Mouse (Mus musculus) liver, embryonic 14.5 days (tissue): ENCODE measurements around the gene Gm614. TPM values are rescaled to one million over a fixed set of nuclear protein-coding genes. Genes with fewer than 3 reads are reported as not detected.

Source experiments
- ATAC-seq: fragments of 200-750 bp; cut with Nextera tagmentation; 2 replicates; pipeline ENCODE4 v1.8.0; 2017; ENCODE audit warnings: moderate number of reproducible peaks, mild to moderate bottlenecking, moderate library complexity; ENCODE audit not compliant: insufficient read depth
- DNase-seq, 3 experiments: peaks; one replicate each; pipeline ENCODE4 v3.0.0-alpha.2; 2012 to 2013; ENCODE audit warnings: low read depth in 3 of 3, low spot score in 3 of 3
- H3K27ac ChIP-seq: fragments of 300-500 bp; sonication (generic); 2 replicates; pipeline ENCODE4 v1.5.1; 2014; ENCODE audit warnings: moderate library complexity, mild to moderate bottlenecking, control low read depth, inconsistent platforms
- H3K27me3 ChIP-seq: fragments of 300-500 bp; sonication (generic); 2 replicates; pipeline ENCODE4 v1.6.1; 2014; ENCODE audit warnings: mild to moderate bottlenecking, low read length, moderate library complexity; ENCODE audit not compliant: control insufficient read depth, insufficient read depth
- H3K36me3 ChIP-seq: fragments of 300-500 bp; sonication (generic); replicated peaks from 2 replicates; pipeline ENCODE4 v1.6.1; 2014; ENCODE audit warnings: low read depth; ENCODE audit not compliant: control insufficient read depth, insufficient read depth
- H3K4me1 ChIP-seq, 2 experiments: fragments of 200-500 bp in 1 of 2; fragments of 300-500 bp in 1 of 2; sonication (generic) in 1 of 2; replicated peaks; 2 replicates each; pipeline ENCODE4 v1.6.1; 2012 to 2014; ENCODE audit warnings: antibody characterized with exemption in 1 of 2, inconsistent platforms in 1 of 2, low read length in 1 of 2; ENCODE audit not compliant: control insufficient read depth in 2 of 2, insufficient read depth in 2 of 2
- H3K4me2 ChIP-seq: fragments of 300-500 bp; sonication (generic); 2 replicates; pipeline ENCODE4 v1.6.1; 2014; ENCODE audit warnings: low read depth, mild to moderate bottlenecking, control low read depth, moderate library complexity
- H3K4me3 ChIP-seq, 2 experiments: fragments of 200-500 bp in 1 of 2; fragments of 300-500 bp in 1 of 2; sonication (generic) in 1 of 2; 2 replicates each; pipeline ENCODE4 v1.5.1; 2012 to 2014; ENCODE audit warnings: low read depth in 2 of 2, low read length in 2 of 2, mild to moderate bottlenecking in 2 of 2, control low read depth in 1 of 2, inconsistent platforms in 1 of 2, moderate library complexity in 1 of 2; ENCODE audit not compliant: insufficient read depth in 1 of 2
- H3K9ac ChIP-seq: fragments of 300-500 bp; sonication (generic); replicated peaks from 2 replicates; pipeline ENCODE4 v1.6.1; 2014; ENCODE audit warnings: mild to moderate bottlenecking, control low read depth, moderate library complexity
- H3K9me3 ChIP-seq: fragments of 300-500 bp; sonication (generic); 2 replicates; pipeline ENCODE4 v1.6.1; 2016; ENCODE audit warnings: low read length, mixed read lengths; ENCODE audit not compliant: control insufficient read depth
- CTCF ChIP-seq: IDR thresholded peaks from 2 replicates; pipeline ENCODE4 v1.5.1; 2016; ENCODE audit warnings: antibody characterized with exemption, low read depth, control low read depth
- EP300 ChIP-seq: IDR thresholded peaks from 2 replicates; pipeline ENCODE4 v1.6.1; 2016; ENCODE audit warnings: antibody characterized with exemption, low read depth
- WGBS: fragments of 180-500 bp; shearing (Covaris S2); extraction: QIAGEN DNeasy Blood & Tissue Kit; methylation state at CpG from one replicate; pipeline ENCODE4 v1.1.7; 2014; ENCODE audit not compliant: insufficient replicate concordance; 5-methylcytosine and 5-hydroxymethylcytosine counted together
- polyA plus RNA-seq, 2 experiments: library from polyadenylated mRNA; depleted of rRNA in 1 of 2; stranded (reverse) in 1 of 2; unstranded in 1 of 2; fragments of >200 nt; fragmentation: Nextera tagmentation in 1 of 2; extraction: Ambion mirVana in 1 of 2; gene quantifications; 2 replicates each; pipeline versions ENCODE4 v1.2.1 to v1.2.3; 2012 to 2014

The Gm614 gene
- polyA plus RNA-seq, 2 experiments: not detected

DNA sequence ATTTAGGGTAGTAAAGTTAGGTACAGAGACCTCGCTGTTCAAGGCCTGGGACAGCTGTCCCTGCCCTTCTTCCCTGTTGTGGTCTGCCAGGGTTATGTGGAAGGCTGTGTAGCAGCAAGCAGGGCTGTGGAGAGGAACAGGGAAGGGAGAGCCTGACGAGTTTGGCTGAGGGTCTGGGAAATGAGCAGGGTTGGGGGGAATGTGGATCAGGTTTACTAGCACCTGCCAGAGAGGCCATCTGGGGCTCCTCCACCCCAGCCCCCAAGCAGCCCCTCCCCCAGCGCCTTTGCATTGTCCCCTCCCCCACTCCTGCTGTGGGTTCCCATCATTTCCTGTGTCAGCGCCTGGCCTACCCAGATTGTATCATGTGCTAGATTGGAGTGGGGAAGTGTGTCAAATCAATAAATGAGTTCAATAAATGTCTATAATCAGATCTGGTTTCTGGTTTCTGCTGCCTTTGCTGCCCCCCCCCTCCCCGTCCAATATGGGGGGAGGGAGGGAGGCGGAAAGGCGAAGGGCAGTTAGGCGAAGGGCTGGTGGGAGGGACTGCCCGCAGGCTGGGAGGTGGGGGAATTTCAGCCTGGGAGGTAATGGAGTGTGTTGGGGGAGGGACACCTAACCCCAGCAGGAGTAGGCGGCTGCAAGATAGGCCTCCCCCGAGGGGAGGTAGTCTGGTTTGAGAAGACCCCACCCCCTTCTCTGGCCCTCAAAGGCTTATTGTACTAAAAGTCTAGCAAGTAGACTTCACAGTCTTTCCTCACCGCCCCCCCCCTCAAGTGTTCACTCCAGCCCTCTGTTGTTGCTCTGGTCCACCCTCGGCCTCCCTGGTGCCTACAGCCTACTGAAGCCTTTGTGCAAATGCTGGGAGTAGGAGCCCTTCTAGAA is 3.1 kb downstream of the Gm614 start:
- H3K27me3 ChIP-seq: no peaks in the 10 kb centered on the region
- whole genome bisulfite sequencing: 29% methylated on average over 13 of the region's 13 CpGs
- H3K9me3 ChIP-seq: no peaks in the 10 kb centered on the region
- ATAC-seq (peak; percentile 16; the same call in 1 of the 2 replicates), DNase-seq (no peak)
- no peak overlapping the region for H3K4me3 ChIP-seq
- TF ChIP-seq CTCF: no peak
- no peak for TF ChIP-seq EP300
- H3K36me3 ChIP-seq: no peaks in the 10 kb centered on the region
- no peak overlapping the region for H3K27ac ChIP-seq
- peaks cover 0 to 6% of the 10 kb centered on the region in 2 experiments; a peak in 1 of 4 replicates for H3K4me1 ChIP-seq
- H3K4me2 ChIP-seq: no peak overlapping the region
- H3K9ac ChIP-seq: no peak overlapping the region

GRCm38 (mm10) chrX:101256603-101257002 is 7.2 kb downstream of the Gm614 start:
- Histone ChIP-seq H3K4me3 (no peak overlapping the region), H3K4me2 (no peak overlapping the region), H3K9me3 (no peaks in the 10 kb centered on the region), H3K9ac (no peak overlapping the region), H3K4me1 (peaks cover 0 to 9% of the 10 kb centered on the region in 2 experiments; a peak in 1 of 4 replicates), H3K36me3 (no peaks in the 10 kb centered on the region), H3K27ac (no peak overlapping the region), H3K27me3 (no peaks in the 10 kb centered on the region)
- TF ChIP-seq EP300 (no peak), CTCF (peak; percentile 49)
- DNase-seq (no peak), ATAC-seq (no peak)
- 83% methylated on average over 13 of the region's 13 CpGs for WGBS

- Histone ChIP-seq H3K4me1 (0 out of 4 replicates have a peak, but pooled peaks cover 0 to 7% of the 10 kb centered on the region in 2 experiments), H3K4me3 (peak overlapping the region; percentile 67 to 80), H3K36me3 (no peaks in the 10 kb centered on the region), H3K27me3 (no peaks in the 10 kb centered on the region), H3K9me3 (no peaks in the 10 kb centered on the region), H3K27ac (peak overlapping the region; percentile 59), H3K4me2 (peak overlapping the region; percentile 62), H3K9ac (peak overlapping the region; percentile 80)
- no peak for DNase-seq
- peak; percentile 42 for ATAC-seq
- TF ChIP-seq EP300 (no peak), CTCF (no peak)
- 10% methylated on average over 26 of the region's 26 CpGs for WGBS
Measured at GRCm38 (mm10) chrX:101254740-101255139, 9.1 kb downstream of the Gm614 start.

DNA sequence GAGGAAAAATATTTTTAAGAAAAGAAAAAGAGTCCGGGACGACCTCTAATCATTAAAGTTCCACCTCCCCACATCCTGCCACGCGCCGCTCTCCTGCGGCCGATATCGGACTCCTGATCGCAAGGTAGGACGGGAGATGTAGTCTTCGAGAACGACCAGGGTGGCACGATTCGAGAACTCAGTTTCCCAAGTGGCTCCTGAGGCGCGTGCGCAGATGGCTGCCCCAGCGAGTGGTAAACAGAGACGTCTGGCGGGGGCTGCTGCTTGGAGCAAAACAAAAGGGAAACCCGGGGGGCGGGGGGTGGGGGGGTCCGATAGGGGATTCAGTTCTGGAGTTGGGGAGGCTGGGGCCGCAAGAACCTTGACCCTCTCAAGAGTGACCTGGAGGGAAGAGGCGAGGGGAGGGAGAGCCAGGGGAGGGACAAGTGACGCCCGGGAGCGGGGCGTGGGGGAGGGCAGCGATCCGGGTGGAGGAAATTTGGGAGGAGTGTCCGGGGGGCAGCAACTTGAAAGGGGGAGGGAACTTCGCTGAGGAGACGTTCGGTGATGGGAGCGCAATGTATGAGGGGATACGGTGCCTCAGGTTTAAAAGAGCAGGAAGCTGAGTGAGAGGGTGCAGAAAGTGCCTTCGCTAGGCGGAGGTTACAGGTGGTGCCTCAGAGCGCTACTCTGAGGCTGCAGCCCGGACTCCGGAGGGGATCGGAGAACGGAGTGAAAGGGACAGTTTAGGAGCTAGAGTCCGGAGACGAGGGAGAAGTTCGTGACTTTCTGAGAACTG is 9.7 kb downstream of the Gm614 start, which contains the start of gene Foxo4:
Foxo4 (plus strand) TSS at position 577 of the 778 bp plus-strand sequence.
- DNase-seq (peak; percentile 79 to 84 (median 81)), ATAC-seq (peak; percentile 92)
- peak within 1 kb of the TSS; percentile 67 to 80 for H3K4me3 ChIP-seq
- 0 out of 4 replicates have a peak, but pooled peaks cover 0 to 7% of the 10 kb centered on the region in 2 experiments for H3K4me1 ChIP-seq
- H3K9ac ChIP-seq: peak within 1 kb of the TSS; percentile 80
- H3K36me3 ChIP-seq: no peaks in the 10 kb centered on the region
- 16% methylated on average over 47 of the region's 47 CpGs for WGBS
- no peaks in the 10 kb centered on the region for H3K27me3 ChIP-seq
- no peak for TF ChIP-seq CTCF
- no peak for TF ChIP-seq EP300
- peak within 1 kb of the TSS; percentile 62 for H3K4me2 ChIP-seq
- no peaks in the 10 kb centered on the region for H3K9me3 ChIP-seq
- peak within 1 kb of the TSS; percentile 59 for H3K27ac ChIP-seq

- DNase-seq (no peak), ATAC-seq (no peak)
- H3K4me3 ChIP-seq: no peak overlapping the region
- H3K36me3 ChIP-seq: no peaks in the 10 kb centered on the region
- H3K27me3 ChIP-seq: no peaks in the 10 kb centered on the region
- H3K9ac ChIP-seq: no peak overlapping the region
- H3K4me1 ChIP-seq: no peaks in the 10 kb centered on the region
- no peaks in the 10 kb centered on the region for H3K9me3 ChIP-seq
- TF ChIP-seq CTCF: no peak
- TF ChIP-seq EP300: no peak
- 15% methylated on average over 1 of the region's 1 CpGs for WGBS
- no peak overlapping the region for H3K4me2 ChIP-seq
- no peak overlapping the region for H3K27ac ChIP-seq
Measured at GRCm38 (mm10) chrX:101245011-101245410, 18.8 kb downstream of the Gm614 start.
